Mouse (Mus musculus): ENCODE measurements around the gene Wwox.

Gene Wwox

GRCm38 (mm10) chr8:114814769-114815736 is 375.6 kb downstream of the Wwox start:
- DNase-seq: peak; percentile 51

GRCm38 (mm10) chr8:114816343-114816742 is 376.9 kb downstream of the Wwox start:
- peak; percentile 58 for DNase-seq

GRCm38 (mm10) chr8:114816949-114817348 is 377.5 kb downstream of the Wwox start:
- DNase-seq: no peak

GRCm38 (mm10) chr8:114821543-114821942 is 382.1 kb downstream of the Wwox start:
- no peak for DNase-seq

- no peak for DNase-seq
Observed at GRCm38 (mm10) chr8:114825460-114825859, 386.0 kb downstream of the Wwox start.

GRCm38 (mm10) chr8:114826991-114827390 is 387.5 kb downstream of the Wwox start:
- DNase-seq: no peak

GRCm38 (mm10) chr8:114827810-114828209 is 388.4 kb downstream of the Wwox start:
- DNase-seq: peak; percentile 79

- peak; percentile 29 for DNase-seq
Observed at GRCm38 (mm10) chr8:114831595-114831994, 392.1 kb downstream of the Wwox start.

- no peak for DNase-seq
Observed at GRCm38 (mm10) chr8:114832251-114832774, 392.9 kb downstream of the Wwox start.

- no peak for DNase-seq
Observed at GRCm38 (mm10) chr8:114834730-114835129, 395.3 kb downstream of the Wwox start.

- peak; percentile 67 for DNase-seq
Observed at GRCm38 (mm10) chr8:114839998-114840397, 400.5 kb downstream of the Wwox start.

GRCm38 (mm10) chr8:114847666-114848065 is 408.2 kb downstream of the Wwox start:
- DNase-seq: no peak

- DNase-seq: no peak
Observed at GRCm38 (mm10) chr8:114849461-114849860, 410.0 kb downstream of the Wwox start.

- DNase-seq: no peak
Observed at GRCm38 (mm10) chr8:114850014-114850870, 410.8 kb downstream of the Wwox start.

- DNase-seq: no peak
Observed at GRCm38 (mm10) chr8:114853765-114854164, 414.3 kb downstream of the Wwox start.

GRCm38 (mm10) chr8:114855833-114856232 is 416.4 kb downstream of the Wwox start:
- DNase-seq: no peak

- no peak for DNase-seq
Observed at GRCm38 (mm10) chr8:114865911-114866310, 426.5 kb downstream of the Wwox start.

- no peak for DNase-seq
Observed at GRCm38 (mm10) chr8:114869321-114869720, 429.9 kb downstream of the Wwox start.

- DNase-seq: peak; percentile 52
Observed at GRCm38 (mm10) chr8:114870410-114870809, 431.0 kb downstream of the Wwox start.

- DNase-seq: no peak
Observed at GRCm38 (mm10) chr8:114872491-114872890, 433.0 kb downstream of the Wwox start.

GRCm38 (mm10) chr8:114875161-114875560 is 435.7 kb downstream of the Wwox start:
- DNase-seq: peak; percentile 53

GRCm38 (mm10) chr8:114876161-114876611 is 436.7 kb downstream of the Wwox start:
- no peak for DNase-seq

- DNase-seq: no peak
Observed at GRCm38 (mm10) chr8:114876696-114877206, 437.3 kb downstream of the Wwox start.

Data from thymus, postnatal 14 days (tissue).